13 mouse cellular contexts compared by ENCODE assay signal in the genomic region with DNA sequence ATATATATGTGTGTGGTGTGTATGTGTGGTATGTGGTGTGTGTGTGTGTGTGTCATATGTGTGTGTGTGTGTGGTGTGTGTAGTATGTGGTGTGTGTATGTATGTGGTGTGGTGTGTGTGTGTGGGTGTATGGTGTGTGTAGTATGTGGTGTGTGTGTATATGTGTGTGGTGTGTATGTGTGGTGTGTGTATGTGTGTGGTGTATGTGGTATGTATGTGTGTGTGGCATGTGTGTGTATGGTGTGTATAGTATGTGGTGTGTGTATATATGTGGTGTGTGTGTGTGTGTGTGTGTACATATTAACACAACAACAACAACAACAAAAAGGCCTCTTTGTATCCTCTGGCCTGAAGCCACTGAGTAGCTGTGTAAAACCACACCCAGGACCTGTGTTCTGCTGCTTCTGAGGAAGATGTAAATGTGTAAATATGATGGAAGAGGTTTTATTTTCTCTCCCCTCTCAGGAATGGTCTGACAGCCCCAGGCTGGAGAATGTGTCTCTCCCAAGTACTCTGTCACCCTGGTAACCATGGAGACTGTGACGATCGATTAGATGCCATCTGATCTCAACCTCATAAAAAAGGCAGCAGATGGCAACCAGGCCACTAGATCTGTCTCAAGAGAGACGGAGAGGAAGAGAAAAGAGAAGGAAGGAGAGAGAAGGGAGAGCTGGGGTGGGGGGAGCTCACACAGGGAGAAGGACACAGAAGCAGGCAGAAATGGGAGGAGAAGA. TPM values are rescaled to one million over a fixed set of nuclear protein-coding genes. Genes with fewer than 3 reads are reported as not detected.
A peak's percentile ranks its signal among the peaks of the same experiment; 100 is the strongest.
DNase-seq lines count a peak whose midpoint lies in the region; ATAC-seq lines count a peak whose summit lies in the region.
"Had no signal": no experiment of that assay in that cellular context is flagged by ENCODE, and none has a peak within 500 bp of the region (broad histone marks: within the 10 kb centered on the region; RNA-seq: fewer than 3 reads in every experiment).

No protein-coding gene starts in this region.

- no peak overlapping the region for H3K9ac ChIP-seq in hindbrain, embryonic 15.5 days
- no peak overlapping the region for H3K9ac ChIP-seq in neural tube, embryonic 12.5 days
- no peak overlapping the region for H3K9ac ChIP-seq in intestine, embryonic 16.5 days (ENCODE audit: low read depth, low read length)
- H3K9ac ChIP-seq: liver, embryonic 13.5 days had no signal

- peak overlapping the region; percentile 65 for H3K27ac ChIP-seq in forebrain, embryonic 10.5 days
- peak overlapping the region; percentile 73 for H3K27ac ChIP-seq in hindbrain, embryonic 15.5 days (replicated peaks)
- peak overlapping the region; percentile 74 for H3K27ac ChIP-seq in neural tube, embryonic 12.5 days
- H3K27ac ChIP-seq in intestine, embryonic 16.5 days (ENCODE audit: low read length): no peak overlapping the region
- H3K27ac ChIP-seq: liver, embryonic 13.5 days had no signal

- H3K4me2 ChIP-seq in hindbrain, embryonic 15.5 days: no peak overlapping the region
- H3K4me2 ChIP-seq in neural tube, embryonic 12.5 days (replicated peaks): no peak overlapping the region
- H3K4me2 ChIP-seq in intestine, embryonic 16.5 days (ENCODE audit: low read depth, low read length): no peak overlapping the region
- H3K4me2 ChIP-seq: liver, embryonic 13.5 days had no signal

- WGBS in forebrain, embryonic 10.5 days: 51% methylated on average over 3 of the region's 3 CpGs
- WGBS in hindbrain, embryonic 15.5 days: 12% methylated on average over 3 of the region's 3 CpGs
- WGBS in neural tube, embryonic 12.5 days: 0% methylated on average over 3 of the region's 3 CpGs
- 16% methylated on average over 3 of the region's 3 CpGs for WGBS in intestine, embryonic 16.5 days

- no peaks in the 10 kb centered on the region for H3K9me3 ChIP-seq in forebrain, embryonic 10.5 days
- no peaks in the 10 kb centered on the region for H3K9me3 ChIP-seq in hindbrain, embryonic 15.5 days
- H3K9me3 ChIP-seq in neural tube, embryonic 12.5 days: no peaks in the 10 kb centered on the region
- 0 out of 2 replicates have a peak, but pooled peaks cover 3% of the 10 kb centered on the region for H3K9me3 ChIP-seq in intestine, embryonic 16.5 days (ENCODE audit: control insufficient read depth, low read length)
- H3K9me3 ChIP-seq: liver, embryonic 13.5 days had no signal

- H3K36me3 ChIP-seq in forebrain, embryonic 10.5 days (replicated peaks): no peaks in the 10 kb centered on the region
- no peaks in the 10 kb centered on the region for H3K36me3 ChIP-seq in hindbrain, embryonic 15.5 days
- no peaks in the 10 kb centered on the region for H3K36me3 ChIP-seq in neural tube, embryonic 12.5 days
- no peaks in the 10 kb centered on the region for H3K36me3 ChIP-seq in intestine, embryonic 16.5 days (ENCODE audit: control insufficient read depth, insufficient read depth, low read length)
- H3K36me3 ChIP-seq: liver, embryonic 13.5 days had no signal

- H3K4me3 ChIP-seq in forebrain, embryonic 10.5 days: no peak overlapping the region
- H3K4me3 ChIP-seq in hindbrain, embryonic 15.5 days: no peak overlapping the region
- no peak overlapping the region for H3K4me3 ChIP-seq in neural tube, embryonic 12.5 days
- H3K4me3 ChIP-seq in intestine, embryonic 16.5 days (ENCODE audit: low read length): no peak overlapping the region
- H3K4me3 ChIP-seq: liver, embryonic 13.5 days had no signal

- DNase-seq in layer of hippocampus, adult 8-10 months (ENCODE audit: low spot score in 2 of 2): peak; percentile 19 to 28
- DNase-seq in layer of hippocampus, postnatal 10 days (ENCODE audit: low spot score in 2 of 2): no peak
- DNase-seq in forebrain, embryonic 10.5 days (ENCODE audit: extremely low spot score, low spot score): no peak
- no peak for DNase-seq in Muller cell, postnatal 12 days (ENCODE audit: inconsistent ontology term)
- DNase-seq: B cell, adult 2 months; cerebellum, adult 11-12 months; liver, embryonic 13.5 days had no signal

- peaks cover 31% of the 10 kb centered on the region for H3K4me1 ChIP-seq in forebrain, embryonic 10.5 days
- H3K4me1 ChIP-seq in hindbrain, embryonic 15.5 days (replicated peaks): peaks cover 36% of the 10 kb centered on the region
- peaks cover 23% of the 10 kb centered on the region for H3K4me1 ChIP-seq in neural tube, embryonic 12.5 days
- H3K4me1 ChIP-seq in intestine, embryonic 16.5 days (ENCODE audit: control insufficient read depth, insufficient read depth, low read length): no peaks in the 10 kb centered on the region
- H3K4me1 ChIP-seq: liver, embryonic 13.5 days had no signal

- ATAC-seq in hindbrain, embryonic 15.5 days (ENCODE audit: low FRiP score, low read depth): peak; percentile 82
- ATAC-seq in neural tube, embryonic 12.5 days (ENCODE audit: low FRiP score, low read depth): peak; percentile 83
- ATAC-seq in activated CD4-positive, CD25-positive, alpha-beta regulatory T cell, adult 4 months: no peak
- ATAC-seq in intestine, embryonic 16.5 days: no peak

- H3K27me3 ChIP-seq in forebrain, embryonic 10.5 days (ENCODE audit: poor library complexity, severe bottlenecking): peaks cover 11% of the 10 kb centered on the region
- H3K27me3 ChIP-seq in hindbrain, embryonic 15.5 days: no peaks in the 10 kb centered on the region
- H3K27me3 ChIP-seq in neural tube, embryonic 12.5 days (replicated peaks): no peaks in the 10 kb centered on the region
- H3K27me3 ChIP-seq in intestine, embryonic 16.5 days (replicated peaks; ENCODE audit: control insufficient read depth, insufficient read depth, low read length): no peaks in the 10 kb centered on the region
- H3K27me3 ChIP-seq: liver, embryonic 13.5 days had no signal

RNA-seq across cellular contexts. Expression of a gene that starts 42.7 kb away (rescaled TPM):
- 10 to 100 TPM in 2 of 4 experiments, 1 to 10 TPM in 2; 9.5 to 10.3 (median 10.1) TPM for total RNA-seq in layer of hippocampus, adult 8-10 months (2022)
- total RNA-seq in layer of hippocampus, postnatal 10 days (2021): 10 to 100 TPM; 13.2 to 16.6 TPM
- polyA plus RNA-seq in forebrain, embryonic 10.5 days (2016; fragmentation: Nextera tagmentation; extraction: Ambion mirVana): 2.6 and 3.7 TPM in 2 replicates
- polyA plus RNA-seq in hindbrain, embryonic 15.5 days (2015; fragmentation: Nextera tagmentation; extraction: Ambion mirVana): 5.6 and 5.8 TPM in 2 replicates
- 8.9 and 10.4 TPM in 2 replicates for polyA plus RNA-seq in neural tube, embryonic 12.5 days (2016; fragmentation: Nextera tagmentation; extraction: Ambion mirVana)
- 10 to 100 TPM in 1 of 2 experiments, 1 to 10 TPM in 1; 7.5 to 21.7 TPM for polyA plus RNA-seq in activated CD4-positive, CD25-positive, alpha-beta regulatory T cell, adult 4 months (2017; shearing (Covaris generic))
- polyA plus RNA-seq in intestine, embryonic 16.5 days (2015; fragmentation: Nextera tagmentation; extraction: Ambion mirVana): 5.6 and 5.7 TPM in 2 replicates

RNA-seq across cellular contexts. Expression of a gene that starts 42.9 kb away (rescaled TPM):
- 1 to 10 TPM in 3 of 4 experiments, under 1 TPM in 1; 0.79 to 1.4 (median 1.3) TPM for total RNA-seq in layer of hippocampus, adult 8-10 months (2022)
- total RNA-seq in layer of hippocampus, postnatal 10 days (2021): 1 to 10 TPM; 4.4 to 4.9 TPM
- polyA plus RNA-seq in forebrain, embryonic 10.5 days (2016; fragmentation: Nextera tagmentation; extraction: Ambion mirVana): 10.4 and 16.5 TPM in 2 replicates
- 36.2 and 40.3 TPM in 2 replicates for polyA plus RNA-seq in hindbrain, embryonic 15.5 days (2015; fragmentation: Nextera tagmentation; extraction: Ambion mirVana)
- 119 and 140 TPM in 2 replicates for polyA plus RNA-seq in neural tube, embryonic 12.5 days (2016; fragmentation: Nextera tagmentation; extraction: Ambion mirVana)
- polyA plus RNA-seq in activated CD4-positive, CD25-positive, alpha-beta regulatory T cell, adult 4 months (2017; shearing (Covaris generic)): not detected
- polyA plus RNA-seq in intestine, embryonic 16.5 days (2015; fragmentation: Nextera tagmentation; extraction: Ambion mirVana): 0.09 TPM in 1 of 2 replicates, not detected in the other
- total RNA-seq: adrenal gland, adult 18-20 months had no signal
- polyA plus RNA-seq: stomach, embryonic 16.5 days had no signal

Comparison
In these comparisons a context has a peak if more than half of its experiments do, and no peak if none do; other contexts are left out.
1. DNase-seq: peak in layer of hippocampus, adult 8-10 months (2 of 2); none in layer of hippocampus, postnatal 10 days (0 of 2), forebrain, embryonic 10.5 days (single experiment) and Muller cell, postnatal 12 days (single experiment).
2. ATAC-seq: peak in hindbrain, embryonic 15.5 days (single experiment) and neural tube, embryonic 12.5 days (single experiment); none in activated CD4-positive, CD25-positive, alpha-beta regulatory T cell, adult 4 months (single experiment) and intestine, embryonic 16.5 days (single experiment).
3. RNA of a gene that starts 42.9 kb away (polyA plus RNA-seq): 119 to 140 TPM in neural tube, embryonic 12.5 days, 36.2 to 40.3 TPM in hindbrain, embryonic 15.5 days and 10.4 to 16.5 TPM in forebrain, embryonic 10.5 days; 0.09 TPM in intestine, embryonic 16.5 days and not detected in activated CD4-positive, CD25-positive, alpha-beta regulatory T cell, adult 4 months; every median in the first group is over 10 times any median in the second.